In the genomic region with DNA sequence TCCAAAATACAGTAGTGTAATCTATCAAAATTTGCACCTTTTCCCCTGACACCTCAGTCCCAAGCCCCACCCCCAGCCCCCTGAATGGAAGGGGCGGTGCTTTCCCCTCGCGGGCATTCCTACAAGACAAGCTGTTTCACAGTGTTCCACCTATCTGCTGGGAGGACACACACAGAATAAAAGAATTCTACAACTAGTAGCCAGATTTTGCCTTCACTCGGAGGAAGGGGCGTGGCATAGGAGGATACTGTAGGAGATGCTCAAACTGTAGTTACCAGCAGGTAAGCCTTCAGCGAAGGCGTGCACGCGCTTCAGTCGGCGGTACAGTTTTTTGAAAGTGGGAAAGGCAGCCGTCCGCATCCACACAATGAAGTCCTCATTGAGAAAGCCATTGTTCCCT, we compare ENCODE assay signal across 32 mouse cellular contexts. TPM values are rescaled to one million over a fixed set of nuclear protein-coding genes. Genes with fewer than 3 reads are reported as not detected.
"Had no signal": no experiment of that assay in that cellular context is flagged by ENCODE, and none has a peak within 500 bp of the region (broad histone marks: within the 10 kb centered on the region; RNA-seq: fewer than 3 reads in every experiment).

No protein-coding gene starts in this region.

- H3K9me3 ChIP-seq: heart, embryonic 13.5 days; heart, embryonic 15.5 days; hindbrain, embryonic 10.5 days; hindbrain, embryonic 12.5 days; intestine, embryonic 15.5 days; limb, embryonic 10.5 days; liver, embryonic 12.5 days had no signal

- H3K27ac ChIP-seq: gastrocnemius, adult 2 months; heart, adult 2 months; heart, embryonic 13.5 days; heart, embryonic 15.5 days; hindbrain, embryonic 10.5 days; hindbrain, embryonic 12.5 days; hindbrain, embryonic 14.5 days; intestine, embryonic 15.5 days; layer of hippocampus, adult 2 months; left cerebral cortex, adult 2 months; limb, embryonic 10.5 days; limb, embryonic 12.5 days; liver, embryonic 12.5 days; liver, embryonic 14.5 days had no signal

- H3K4me3 ChIP-seq: gastrocnemius, adult 2 months; heart, adult 2 months; heart, embryonic 13.5 days; heart, embryonic 15.5 days; hindbrain, embryonic 10.5 days; hindbrain, embryonic 12.5 days; intestine, embryonic 15.5 days; layer of hippocampus, adult 2 months; left cerebral cortex, adult 2 months; limb, embryonic 10.5 days; limb, embryonic 12.5 days; liver, embryonic 12.5 days had no signal

- H3K27me3 ChIP-seq: heart, embryonic 13.5 days; heart, embryonic 15.5 days; hindbrain, embryonic 12.5 days; intestine, embryonic 15.5 days; limb, embryonic 12.5 days; liver, embryonic 12.5 days had no signal

- ATAC-seq: hindbrain, embryonic 16.5 days; inflammation-experienced regulatory T-cells, adult 6 months; intestine, embryonic 15.5 days; intestine, postnatal 0 days; liver, embryonic 12.5 days had no signal

- H3K4me2 ChIP-seq: heart, embryonic 11.5 days; heart, embryonic 13.5 days; heart, embryonic 15.5 days; hindbrain, embryonic 12.5 days; hindbrain, embryonic 14.5 days; intestine, embryonic 15.5 days; limb, embryonic 12.5 days; liver, embryonic 12.5 days had no signal

- H3K4me1 ChIP-seq: hindbrain, embryonic 10.5 days; hindbrain, embryonic 12.5 days; limb, embryonic 10.5 days; limb, embryonic 12.5 days; liver, embryonic 12.5 days had no signal

- H3K36me3 ChIP-seq: heart, embryonic 13.5 days; heart, embryonic 15.5 days; hindbrain, embryonic 10.5 days; hindbrain, embryonic 12.5 days; intestine, embryonic 15.5 days; limb, embryonic 10.5 days; limb, embryonic 12.5 days; liver, embryonic 12.5 days had no signal

- DNase-seq: gastrocnemius, adult 2 months; gastrocnemius, postnatal 10 days; gastrocnemius, postnatal 25 days; heart, adult 2 months; heart, postnatal 4 days; kidney, adult 18-20 months; kidney, adult 8-10 months; kidney, postnatal 10 days; kidney, postnatal 25 days; kidney, postnatal 4 days; liver had no signal

- H3K9ac ChIP-seq: heart, embryonic 13.5 days; heart, embryonic 15.5 days; hindbrain, embryonic 12.5 days; hindbrain, embryonic 14.5 days; intestine, embryonic 15.5 days; limb, embryonic 12.5 days; liver, embryonic 12.5 days; liver, embryonic 14.5 days had no signal

RNA-seq across cellular contexts. Expression of gene Tmem30c, which starts 22.9 kb away (rescaled TPM):
- total RNA-seq: gastrocnemius, adult 2 months; gastrocnemius, postnatal 10 days; gastrocnemius, postnatal 25 days; gastrocnemius, postnatal 4 days; granulocyte monocyte progenitor cell, adult 5-6 weeks; heart, adult 2 months; heart, postnatal 25 days; heart, postnatal 4 days had no signal
- polyA plus RNA-seq: heart, adult 2 months; heart, embryonic 13.5 days; heart, embryonic 15.5 days; hindbrain, embryonic 12.5 days; intestine, embryonic 15.5 days; intestine, postnatal 0 days; kidney, embryonic 16.5 days; liver, embryonic 12.5 days; liver, embryonic 14.5 days; liver, embryonic 16.5 days had no signal
